Mouse (Mus musculus) CD4-positive, CD25-positive, alpha-beta regulatory T cell, adult 4 months (primary cell): ENCODE data around the gene Cdk12. TPM values are rescaled to one million over a fixed set of nuclear protein-coding genes. Genes with fewer than 3 reads are reported as not detected.
"Not testable (repeated sequence)": the region's sequence is repeated elsewhere in the genome, so short reads cannot be mapped to it uniquely, and the experiment has no call there.

Experiments used
- ATAC-seq: one replicate; pipeline ENCODE4 v1.8.0; 2017
- polyA plus RNA-seq, 2 experiments: library from polyadenylated mRNA; unstranded; fragments of 100-300 nt; shearing (Covaris generic); gene quantifications; one replicate each; pipeline ENCODE4 v1.2.1; 2017

Cdk12 gene
- polyA plus RNA-seq = 10 to 100 TPM; 26.3 to 28.7 TPM

- ATAC-seq = peak; percentile 94
Observed at GRCm38 (mm10) chr11:98202641-98203350, at the start of gene Cdk12. Gene Cdk12, plus strand, starts transcription at chr11:98203059.

DNA sequence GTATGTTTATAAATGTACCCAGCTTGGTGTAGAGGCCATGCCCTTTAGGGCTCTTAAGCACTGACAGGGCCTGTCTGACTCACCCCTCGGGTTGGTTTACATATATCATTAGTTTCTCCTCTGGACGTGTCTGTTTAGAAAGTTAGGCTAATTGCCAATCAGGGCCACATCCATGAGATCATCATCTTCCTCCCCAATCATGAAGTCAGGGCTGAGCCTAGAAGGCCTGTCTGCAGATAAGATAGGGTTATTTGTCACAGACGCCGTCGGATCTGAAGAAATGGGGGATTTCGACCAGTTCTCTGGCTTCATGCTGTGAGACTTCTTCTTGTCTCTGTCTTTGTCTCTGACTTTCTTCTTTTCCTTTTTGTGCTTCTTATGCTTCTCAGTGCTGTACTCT is 47.8 kb upstream of the Cdk12 start:
- no peak for ATAC-seq

- ATAC-seq = no peak
Observed at GRCm38 (mm10) chr11:98168400-98168799, 34.5 kb upstream of the Cdk12 start.

DNA sequence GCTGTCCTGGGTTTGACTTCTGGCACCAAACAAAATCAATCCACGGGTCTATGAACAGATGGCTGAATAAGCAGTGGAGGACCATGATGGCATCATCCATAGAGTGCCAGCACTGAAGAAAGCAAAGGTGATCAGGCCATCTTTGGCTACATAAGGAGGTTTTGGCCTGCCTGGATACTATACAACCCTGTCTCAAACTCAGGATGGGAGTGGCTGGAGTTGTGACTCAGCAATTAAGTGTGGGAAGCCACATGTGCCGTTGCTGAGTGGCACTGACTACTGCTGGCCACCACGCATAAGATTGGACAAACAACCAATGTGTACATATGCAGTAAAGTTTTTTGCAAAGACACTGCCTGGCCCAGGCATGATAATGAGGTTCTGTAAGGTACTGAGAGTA is 20.7 kb upstream of the Cdk12 start:
- not testable (repeated sequence) for ATAC-seq

GRCm38 (mm10) chr11:98187640-98188395 is 15.0 kb upstream of the Cdk12 start:
- ATAC-seq = no peak

GRCm38 (mm10) chr11:98190820-98191219 is 12.0 kb upstream of the Cdk12 start:
- no peak for ATAC-seq

- ATAC-seq = peak; percentile 98
Observed at GRCm38 (mm10) chr11:98192901-98193805, 9.7 kb upstream of the Cdk12 start, which contains the start of gene Med1. Gene Med1, minus strand, starts transcription at chr11:98193293.

- ATAC-seq = no peak
Observed at GRCm38 (mm10) chr11:98201791-98202640, 843 bp upstream of the Cdk12 start.

- no peak for ATAC-seq
Observed at GRCm38 (mm10) chr11:98203351-98203911, 572 bp downstream of the Cdk12 start.

DNA sequence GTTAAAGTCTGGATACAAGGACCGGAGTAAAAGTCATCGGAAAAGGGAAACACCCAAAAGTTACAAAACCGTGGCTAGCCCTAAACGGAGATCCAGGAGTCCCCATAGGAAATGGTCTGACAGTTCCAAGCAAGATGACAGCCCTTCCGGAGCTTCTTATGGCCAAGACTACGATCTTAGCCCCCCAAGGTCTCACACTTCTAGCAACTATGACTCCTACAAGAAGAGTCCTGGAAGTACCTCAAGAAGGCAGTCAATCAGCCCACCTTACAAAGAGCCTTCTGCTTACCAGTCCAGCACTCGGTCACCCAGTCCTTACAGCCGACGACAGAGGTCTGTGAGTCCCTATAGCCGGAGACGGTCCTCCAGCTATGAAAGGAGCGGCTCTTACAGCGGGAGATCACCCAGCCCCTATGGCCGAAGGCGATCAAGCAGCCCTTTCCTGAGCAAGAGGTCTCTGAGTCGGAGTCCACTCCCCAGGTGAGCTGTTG is 1.1 kb downstream of the Cdk12 start:
- ATAC-seq = no peak

- no peak for ATAC-seq
Observed at GRCm38 (mm10) chr11:98205463-98205862, 2.6 kb downstream of the Cdk12 start.

DNA sequence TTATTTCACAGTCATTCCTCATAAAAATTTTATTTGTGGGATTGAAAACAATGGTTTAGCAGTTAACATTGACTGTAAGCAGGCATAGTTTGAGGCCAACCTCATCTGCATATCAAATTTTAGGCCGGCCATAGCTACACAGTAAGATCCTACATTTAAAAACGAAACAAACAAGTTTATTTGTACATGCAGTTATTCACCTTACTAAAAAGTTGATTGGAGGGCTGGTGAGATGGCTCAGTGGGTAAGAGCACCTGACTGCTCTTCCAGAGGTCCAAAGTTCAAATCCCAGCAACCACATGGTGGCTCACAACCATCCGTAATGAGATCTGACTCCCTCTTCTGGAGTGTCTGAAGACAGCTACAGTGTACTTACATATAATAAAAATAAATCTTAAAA is 3.4 kb downstream of the Cdk12 start:
- ATAC-seq = not testable (repeated sequence)

DNA sequence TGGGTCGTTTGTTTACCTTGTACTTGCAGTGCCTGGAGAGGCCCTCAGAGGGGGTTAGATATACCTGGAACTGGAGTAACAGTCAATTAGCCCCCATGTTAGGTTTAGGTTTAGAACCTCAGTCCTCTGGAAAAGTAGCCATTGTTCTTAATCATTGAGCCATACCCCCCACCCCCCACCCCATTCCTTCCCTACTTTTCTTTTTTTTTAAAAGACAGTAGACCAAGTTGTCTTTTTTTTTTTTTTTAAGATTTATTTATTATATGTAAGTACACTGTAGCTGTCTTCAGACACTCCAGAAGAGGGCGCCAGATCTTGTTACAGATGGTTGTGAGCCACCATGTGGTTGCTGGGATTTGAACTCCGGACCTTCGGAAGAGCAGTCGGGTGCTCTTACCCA is 6.8 kb downstream of the Cdk12 start:
- ATAC-seq = not testable (repeated sequence)

DNA sequence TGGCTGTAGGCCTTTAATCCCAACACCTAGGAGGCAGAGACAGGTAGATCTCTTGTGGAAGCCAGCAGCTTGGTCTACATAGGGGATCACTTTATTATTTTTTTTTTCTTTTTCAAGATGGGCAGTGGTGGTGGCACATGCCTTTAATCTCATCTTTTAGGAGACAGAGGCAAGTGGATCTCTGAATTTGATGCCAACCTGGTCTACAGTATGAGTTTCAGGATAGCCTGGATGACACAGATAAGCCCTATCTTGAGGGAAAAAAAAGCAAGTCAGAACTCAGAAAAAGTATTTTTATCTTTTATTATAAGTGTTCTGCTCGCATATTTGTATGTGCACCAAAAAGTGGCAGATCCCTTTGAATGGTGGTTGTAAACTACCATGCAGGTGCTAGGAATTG is 10.5 kb downstream of the Cdk12 start:
- no peak for ATAC-seq

DNA sequence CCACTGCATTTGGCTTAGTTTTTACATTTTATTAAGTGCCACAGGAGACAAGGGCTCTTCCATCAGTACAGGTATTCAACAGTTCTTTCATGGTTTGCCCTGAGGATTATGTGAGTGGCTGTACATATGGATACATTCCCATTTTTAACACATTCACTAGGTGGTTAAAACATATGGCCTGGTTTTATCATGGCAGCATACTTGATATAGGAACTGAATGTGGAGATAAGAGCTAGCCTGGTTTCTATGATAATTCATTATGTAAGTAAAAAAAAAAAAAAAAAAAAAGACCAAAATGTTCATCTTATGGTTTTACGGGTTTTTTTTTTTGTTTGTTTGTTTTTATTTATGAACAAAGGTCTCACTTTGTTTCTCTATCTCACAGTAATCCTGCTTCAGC is 23.5 kb downstream of the Cdk12 start:
- ATAC-seq = no peak

- no peak for ATAC-seq
Observed at GRCm38 (mm10) chr11:98238416-98238815, 35.6 kb downstream of the Cdk12 start.

GRCm38 (mm10) chr11:98238995-98239394 is 36.1 kb downstream of the Cdk12 start:
- ATAC-seq = no peak

DNA sequence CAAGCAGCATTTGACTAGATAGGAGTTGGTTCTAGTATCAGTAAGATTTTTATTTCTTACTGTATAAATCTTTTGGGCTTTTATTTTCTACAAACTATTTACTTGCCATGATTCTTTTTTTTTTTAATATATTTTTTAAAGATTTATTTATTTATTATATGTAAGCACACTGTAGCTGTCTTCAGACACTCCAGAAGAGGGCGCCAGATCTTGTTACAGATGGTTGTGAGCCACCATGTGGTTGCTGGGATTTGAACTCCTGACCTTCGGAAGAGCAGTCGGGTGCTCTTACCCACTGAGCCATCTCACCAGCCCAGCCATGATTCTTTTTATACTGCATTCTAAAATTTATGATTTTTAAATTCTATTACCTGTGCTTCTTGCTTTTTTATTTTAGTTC is 40.1 kb downstream of the Cdk12 start:
- not testable (repeated sequence) for ATAC-seq

DNA sequence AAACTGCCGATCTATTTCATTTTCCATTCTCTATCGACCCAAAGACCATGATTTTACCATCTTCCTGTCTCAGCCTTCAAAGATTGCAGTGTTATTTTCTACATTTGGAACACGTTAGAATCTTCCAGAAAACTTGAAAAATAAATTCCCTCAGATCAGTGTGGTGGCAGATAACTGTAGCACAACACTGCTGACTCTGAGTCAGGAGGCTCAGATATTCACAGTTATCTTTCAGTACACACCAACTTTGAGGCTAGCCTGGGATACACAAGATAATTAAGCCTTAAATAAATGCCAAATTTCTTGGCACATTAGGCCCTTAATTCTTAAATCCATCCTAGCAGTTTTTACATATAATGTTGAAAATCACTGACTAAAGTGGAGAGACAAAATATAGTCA is 41.6 kb downstream of the Cdk12 start:
- ATAC-seq = no peak

- no peak for ATAC-seq
Observed at GRCm38 (mm10) chr11:98247325-98247724, 44.5 kb downstream of the Cdk12 start.

- no peak for ATAC-seq
Observed at GRCm38 (mm10) chr11:98253807-98254206, 50.9 kb downstream of the Cdk12 start.
